Mouse (Mus musculus): ENCODE data around the gene Spock2. TPM values are rescaled to one million over a fixed set of nuclear protein-coding genes. Genes with fewer than 3 reads are reported as not detected.

The Spock2 gene
- total and polyA plus RNA-seq, 3 experiments: 0.10 to 0.13 TPM; not detected in 1

DNA sequence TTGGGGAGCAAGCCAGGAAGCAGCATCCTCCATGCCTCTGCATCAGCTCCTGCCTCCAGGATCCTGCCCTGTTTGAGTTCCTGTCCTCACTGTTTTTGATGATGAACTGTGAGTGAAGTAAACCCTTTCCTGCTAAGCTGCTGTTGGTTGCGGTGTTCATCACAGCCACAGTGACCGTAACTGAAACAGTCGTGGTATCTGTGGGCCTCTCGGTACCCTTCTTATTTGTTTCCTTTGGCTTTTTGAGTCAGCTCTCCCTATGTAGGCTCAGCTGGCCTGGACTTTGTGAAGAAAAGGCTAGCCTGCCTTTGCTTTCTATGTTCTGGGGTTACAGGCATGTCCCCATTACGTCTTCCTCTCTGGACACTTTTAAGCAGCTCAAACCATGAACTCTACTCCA is 65.3 kb downstream of the Spock2 start (continued):
- TF ChIP-seq JUN (IDR thresholded peaks at IDR 0.05; ENCODE audit: insufficient read depth, low read depth, low read length): peak; percentile 75
- no peak for TF ChIP-seq ELF1 (IDR thresholded peaks at IDR 0.05; ENCODE audit: low read depth, low read length)
- TF ChIP-seq POLR2A (IDR thresholded peaks at IDR 0.05; ENCODE audit: low read depth, low read length): peak; percentile 33; the same call in 1 of the 2 replicates
- TF ChIP-seq MAX (IDR thresholded peaks at IDR 0.05; ENCODE audit: low read length): no peak
- no peak for TF ChIP-seq ZMIZ1 (IDR thresholded peaks at IDR 0.05; ENCODE audit: low read depth, low read length)
- TF ChIP-seq CHD2 (IDR thresholded peaks at IDR 0.05; ENCODE audit: low read length): peak; percentile 71
- no peak for TF ChIP-seq NELFE (IDR thresholded peaks at IDR 0.05; ENCODE audit: low read depth, low read length)
- TF ChIP-seq MXI1 (IDR thresholded peaks at IDR 0.05; ENCODE audit: low read depth, low read length): no peak
- TF ChIP-seq ETS1 (conservative IDR thresholded peaks at IDR 0.05; ENCODE audit: low read depth, low read length): peak; percentile 81
- no peak for TF ChIP-seq SMC3 (IDR thresholded peaks at IDR 0.05; ENCODE audit: low read depth, low read length)
- peak; percentile 92 for TF ChIP-seq TCF12 (IDR thresholded peaks at IDR 0.05; ENCODE audit: low read depth, low read length)
- peak; percentile 69; the same call in 1 of the 2 replicates for TF ChIP-seq MEF2A (IDR thresholded peaks at IDR 0.05; ENCODE audit: borderline replicate concordance, low read depth, low read length)
- TF ChIP-seq PAX5 (IDR thresholded peaks at IDR 0.05; ENCODE audit: low read length): no peak
- no peak for TF ChIP-seq RAD21 (IDR thresholded peaks at IDR 0.05; ENCODE audit: low read depth, low read length)
- no peak for TF ChIP-seq ZNF384 (IDR thresholded peaks at IDR 0.05; ENCODE audit: low read depth, low read length)
- no peak for TF ChIP-seq HCFC1 (IDR thresholded peaks at IDR 0.05; ENCODE audit: low read depth, low read length)
- TF ChIP-seq EP300 (IDR thresholded peaks at IDR 0.05; ENCODE audit: low read length): peak; percentile 94
- 0 out of 2 replicates have a peak, but pooled peaks have one; percentile 29 for TF ChIP-seq MYC (IDR thresholded peaks at IDR 0.05; ENCODE audit: low read depth, low read length)
- TF ChIP-seq BHLHE40 (IDR thresholded peaks at IDR 0.05; ENCODE audit: low read depth, low read length): peak; percentile 77
- TF ChIP-seq TBP (conservative IDR thresholded peaks at IDR 0.05; ENCODE audit: low read depth, low read length): 0 out of 2 replicates have a peak, but pooled peaks have one; percentile 59

DNA sequence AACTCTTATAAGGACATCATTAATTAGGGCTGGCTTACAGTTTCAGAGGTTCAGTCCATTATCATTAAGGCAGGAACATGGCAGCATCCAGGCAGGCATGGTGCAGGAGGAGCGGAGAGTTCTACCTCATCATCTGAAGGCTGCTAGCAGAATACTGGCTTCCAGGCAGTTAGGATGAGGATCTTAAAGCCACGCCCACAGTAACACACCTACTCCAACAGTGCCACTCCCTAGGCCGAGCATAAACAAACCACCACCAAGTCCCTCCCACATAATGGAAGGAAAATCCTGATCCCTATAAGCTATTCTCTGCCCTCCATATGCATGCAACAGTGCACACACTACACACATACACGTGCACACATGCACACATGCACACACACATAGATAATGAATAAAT is 66.3 kb downstream of the Spock2 start:
- DNase-seq (ENCODE audit: extremely low read depth): no peak
- Histone ChIP-seq H3K4me1 (ENCODE audit: control insufficient read depth in 1 of 2, insufficient read depth in 2 of 2) (peaks cover 28 to 39% of the 10 kb centered on the region in 2 experiments), H3K79me2 (replicated peaks; ENCODE audit: control insufficient read depth, extremely low read depth, insufficient read depth, poor library complexity, severe bottlenecking) (no peaks in the 10 kb centered on the region), H3K4me2 (ENCODE audit: insufficient read depth, low read depth, poor library complexity, severe bottlenecking) (no peak overlapping the region), H3K27ac (ENCODE audit: insufficient read depth, low read depth) (no peak overlapping the region), H3K9me3 (replicated peaks; ENCODE audit: low read length) (peaks cover 24% of the 10 kb centered on the region), H3K9ac (ENCODE audit: insufficient read depth, low read depth) (no peak overlapping the region), H3K36me3 (replicated peaks in 1 of 2; ENCODE audit: control insufficient read depth in 1 of 2, insufficient read depth in 1 of 2, low read length in 1 of 2) (peaks cover 0 to 2% of the 10 kb centered on the region in 2 experiments), H3K27me3 (replicated peaks) (no peaks in the 10 kb centered on the region), H3K4me3 (replicated peaks in 1 of 3; ENCODE audit: low read depth in 2 of 3, low read length in 2 of 3, poor library complexity in 1 of 3) (peak overlapping the region in 1 of 3 experiments; percentile 50)
- in situ Hi-C loops (cut with MboI; ENCODE audit: low pct_ligation_motif_present, low pct_unique_long_range_greater_than_20kb, low sequenced_read_pairs): no loop called here
- no peak for TF ChIP-seq USF1 (IDR thresholded peaks at IDR 0.05; ENCODE audit: low read depth, low read length)
- TF ChIP-seq SIN3A (IDR thresholded peaks at IDR 0.05; ENCODE audit: low read length): no peak
- TF ChIP-seq MYC (IDR thresholded peaks at IDR 0.05; ENCODE audit: low read depth, low read length): no peak
- TF ChIP-seq JUND (conservative IDR thresholded peaks at IDR 0.05; ENCODE audit: low read depth, low read length): no peak
- no peak for TF ChIP-seq BHLHE40 (IDR thresholded peaks at IDR 0.05; ENCODE audit: low read depth, low read length)
- TF ChIP-seq NRF1 (IDR thresholded peaks at IDR 0.05; ENCODE audit: low read depth, low read length): no peak
- TF ChIP-seq NELFE (IDR thresholded peaks at IDR 0.05; ENCODE audit: low read depth, low read length): no peak
- no peak for TF ChIP-seq KAT2A (IDR thresholded peaks at IDR 0.05; ENCODE audit: insufficient replicate concordance, low read length)
- TF ChIP-seq CHD1 (IDR thresholded peaks at IDR 0.05; ENCODE audit: low read depth, low read length): no peak
- no peak for TF ChIP-seq ZKSCAN1 (IDR thresholded peaks at IDR 0.05; ENCODE audit: borderline replicate concordance, low read depth, low read length)
- TF ChIP-seq SMC3 (IDR thresholded peaks at IDR 0.05; ENCODE audit: low read depth, low read length): no peak
- no peak for TF ChIP-seq POLR2A (IDR thresholded peaks at IDR 0.05; ENCODE audit: low read depth, low read length)
- no peak for TF ChIP-seq ZNF384 (IDR thresholded peaks at IDR 0.05; ENCODE audit: low read depth, low read length)
- TF ChIP-seq CTCF (conservative IDR thresholded peaks at IDR 0.05 in 1 of 2, IDR thresholded peaks at IDR 0.05 in 1 of 2; ENCODE audit: low read depth in 2 of 2, low read length in 2 of 2): no peak
- no peak for TF ChIP-seq MAX (IDR thresholded peaks at IDR 0.05; ENCODE audit: low read length)
- TF ChIP-seq CHD2 (IDR thresholded peaks at IDR 0.05; ENCODE audit: low read length): no peak
- no peak for TF ChIP-seq ETS1 (conservative IDR thresholded peaks at IDR 0.05; ENCODE audit: low read depth, low read length)
- no peak for TF ChIP-seq ZMIZ1 (IDR thresholded peaks at IDR 0.05; ENCODE audit: low read depth, low read length)
- TF ChIP-seq MAZ (IDR thresholded peaks at IDR 0.05; ENCODE audit: low read depth, low read length): no peak
- no peak for TF ChIP-seq USF2 (conservative IDR thresholded peaks at IDR 0.05; ENCODE audit: low read depth, low read length)
- dilution Hi-C loops (cut with MboI; ENCODE audit: extremely low pct_ligation_motif_present, extremely low pct_unique_long_range_greater_than_20kb, low sequenced_read_pairs): no loop called here

Measured in CH12.LX (cell line).